Mouse (Mus musculus): Measurements from ENCODE around the gene Xrcc1.
A peak's percentile ranks its signal among the peaks of the same experiment; 100 is the strongest.

Gene Xrcc1

DNA sequence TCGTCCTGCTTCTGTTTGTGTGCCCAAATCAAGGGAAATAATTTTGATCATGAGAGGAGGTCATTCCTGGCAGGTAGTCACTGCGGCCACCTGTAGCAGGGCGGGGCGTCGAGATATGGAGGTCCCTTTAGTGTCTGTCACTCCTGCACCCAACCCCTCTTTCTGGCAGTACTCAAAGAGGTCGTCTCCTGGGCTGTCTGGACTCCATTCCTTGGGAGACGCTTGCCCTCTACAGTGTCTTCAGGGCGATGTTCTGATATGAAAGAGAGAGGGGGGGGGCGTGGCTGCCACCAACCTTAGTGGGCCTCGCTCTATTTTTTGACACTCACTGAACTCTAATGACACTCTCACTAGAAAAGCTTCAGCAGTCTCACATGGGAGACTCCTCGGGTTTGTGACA, 16.5 kb upstream of the Xrcc1 start:
- DNase-seq: no peak

DNA sequence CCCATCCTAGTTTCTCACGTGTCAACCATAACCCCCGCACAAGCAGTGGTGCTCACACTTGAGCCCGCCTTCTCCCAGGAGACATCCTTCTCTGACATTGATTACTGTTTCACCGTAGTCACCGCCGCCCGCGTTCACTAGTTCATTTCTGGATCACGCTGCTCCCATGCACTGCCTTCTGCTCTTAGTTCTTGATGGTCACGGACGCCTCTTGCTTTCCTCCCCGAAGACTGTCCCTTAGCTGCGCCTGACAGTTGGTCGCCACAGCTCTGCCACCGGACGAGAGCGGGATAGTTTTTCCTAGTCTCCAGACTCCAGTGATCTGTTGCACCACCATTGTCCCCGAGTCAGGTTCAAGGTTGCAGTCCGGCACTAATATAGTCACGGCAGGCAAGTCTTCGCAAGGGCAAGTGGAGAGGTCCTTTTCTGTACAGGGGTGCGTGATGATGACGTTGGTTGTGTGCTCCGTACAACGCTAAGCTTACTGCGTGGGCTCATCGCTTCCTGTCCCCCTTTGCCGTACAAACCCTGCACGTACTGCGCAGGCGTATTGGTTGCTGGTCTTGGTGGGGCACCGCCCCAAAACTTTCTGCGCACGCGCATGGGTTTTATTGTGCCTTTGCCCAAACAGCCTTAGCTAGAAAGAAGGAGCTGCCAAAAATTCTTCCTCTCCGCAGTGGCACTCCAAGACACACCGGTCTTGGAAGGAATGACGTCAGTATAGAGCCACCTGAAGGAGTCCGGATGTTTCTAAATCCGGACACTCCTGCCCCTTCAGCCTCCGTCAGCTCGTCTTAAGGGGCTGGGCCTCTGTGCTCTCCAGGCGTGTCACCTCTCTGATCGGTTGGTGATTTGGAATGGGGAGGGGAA, 15.8 kb upstream of the Xrcc1 start, which contains the start of gene Irgq:
TSS of gene Irgq (plus strand) at position 628 of the 870 bp plus-strand sequence.
- DNase-seq: peak; percentile 99

DNA sequence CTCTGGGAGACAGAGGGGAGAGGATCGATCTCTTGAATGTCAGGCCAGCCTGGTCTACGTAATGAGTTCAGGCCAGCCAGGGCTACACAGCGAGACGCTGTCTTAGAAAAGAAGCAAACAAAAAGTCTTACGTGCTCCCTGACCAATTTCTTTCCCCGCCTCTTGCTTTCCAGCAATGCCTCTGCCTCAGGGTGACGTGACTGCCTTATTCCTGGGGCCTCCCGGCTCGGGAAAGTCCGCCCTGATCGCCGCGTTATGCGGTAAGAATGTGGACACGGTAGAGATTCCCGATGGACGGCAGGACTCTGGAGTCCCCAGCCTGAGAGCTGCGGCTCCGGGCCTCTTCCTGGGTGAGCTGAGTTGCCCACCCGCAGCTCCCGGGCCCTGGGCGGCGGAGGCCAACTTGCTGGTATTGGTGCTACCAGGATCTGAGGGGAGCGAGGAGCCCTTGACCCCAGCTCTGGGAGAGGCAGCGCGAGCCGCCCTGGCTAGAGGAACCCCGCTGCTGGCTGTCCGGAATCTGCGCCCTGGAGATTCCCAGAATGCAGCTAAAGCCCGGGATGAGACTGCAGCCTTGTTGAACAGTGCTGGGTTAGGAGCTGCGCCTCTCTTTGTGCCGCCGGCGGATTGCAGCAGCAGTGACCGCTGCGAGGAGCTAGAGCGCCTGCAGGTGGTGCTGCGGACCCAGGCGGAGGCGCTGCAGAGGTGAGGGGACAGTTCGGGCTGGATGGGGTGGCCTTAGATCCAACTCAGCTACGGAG, 14.7 kb upstream of the Xrcc1 start:
- peak; percentile 81 for DNase-seq

GRCm38 (mm10) chr7:24533031-24533571, 13.0 kb upstream of the Xrcc1 start:
- no peak for DNase-seq

DNA sequence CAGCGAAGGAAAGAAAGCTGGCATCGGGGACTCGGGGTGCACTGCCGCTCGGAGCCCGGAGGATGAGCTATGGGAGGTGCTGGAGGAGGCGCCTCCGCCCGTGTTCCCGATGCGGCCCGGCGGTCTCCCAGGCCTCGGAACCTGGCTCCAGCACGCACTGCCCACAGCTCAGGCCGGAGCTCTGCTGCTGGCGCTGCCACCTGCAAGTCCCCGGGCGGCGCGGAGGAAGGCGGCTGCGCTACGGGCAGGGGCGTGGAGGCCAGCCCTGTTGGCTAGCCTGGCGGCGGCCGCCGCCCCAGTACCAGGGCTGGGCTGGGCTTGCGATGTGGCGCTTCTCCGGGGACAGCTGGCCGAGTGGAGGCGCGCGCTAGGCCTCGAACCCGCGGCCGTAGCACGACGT, 12.3 kb upstream of the Xrcc1 start:
- DNase-seq: no peak

DNA sequence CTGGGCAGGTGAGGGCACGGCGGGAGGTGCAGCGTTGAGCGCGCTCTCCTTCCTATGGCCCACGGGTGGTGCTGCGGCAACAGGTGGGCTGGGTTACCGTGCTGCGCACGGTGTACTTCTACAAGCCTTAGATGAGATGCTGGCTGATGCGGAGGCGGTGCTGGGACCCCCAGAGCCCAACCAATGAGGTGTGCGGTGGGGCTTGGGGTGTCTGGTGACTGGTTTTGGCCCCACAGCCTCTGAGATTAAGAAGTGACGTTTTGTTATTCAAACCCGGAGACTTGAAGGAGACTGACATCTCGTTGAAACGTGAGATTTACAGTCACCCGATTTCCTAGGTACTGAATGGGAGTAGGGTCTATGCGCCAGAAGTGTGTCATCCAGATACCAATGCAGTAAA, 11.8 kb upstream of the Xrcc1 start:
- DNase-seq: no peak

DNA sequence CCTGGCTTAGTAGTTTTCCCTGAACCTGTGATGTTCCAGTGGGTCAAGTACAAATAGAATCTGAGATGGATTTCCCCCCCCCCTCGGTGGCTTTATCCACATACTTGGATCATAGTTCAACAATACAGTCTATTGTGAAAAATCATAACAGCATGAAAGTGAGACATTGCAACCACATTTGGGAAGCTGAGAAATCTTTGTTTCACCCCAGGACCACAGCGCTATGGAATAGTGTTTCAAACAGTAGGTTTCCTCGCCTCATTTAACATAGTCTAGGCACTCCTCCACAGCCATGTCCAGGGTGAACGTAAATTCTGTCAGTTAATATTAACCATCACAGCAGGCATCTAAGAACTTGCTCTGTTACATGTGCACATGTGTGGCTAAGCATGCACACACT, 9.0 kb upstream of the Xrcc1 start:
- no peak for DNase-seq

DNA sequence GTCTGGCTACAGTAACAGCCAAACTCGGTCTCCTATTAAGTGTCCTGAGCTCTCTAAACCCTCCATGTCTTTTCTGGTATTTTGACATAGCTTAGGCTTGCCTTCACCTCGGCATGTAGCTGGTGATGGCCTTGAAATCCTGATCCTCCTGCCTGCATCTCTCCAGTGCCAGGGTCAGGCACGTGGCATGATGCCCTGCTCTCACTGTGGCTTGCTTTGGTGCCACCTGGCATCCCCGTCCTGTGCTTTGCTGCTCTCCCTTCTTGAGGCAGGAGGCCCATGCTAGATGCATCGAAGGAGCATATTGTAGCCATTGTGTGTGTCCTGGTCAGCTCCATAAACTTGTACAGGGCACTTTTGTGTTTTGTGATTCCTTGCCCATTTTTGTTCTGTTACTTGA, 8.5 kb upstream of the Xrcc1 start:
- no peak for DNase-seq

DNA sequence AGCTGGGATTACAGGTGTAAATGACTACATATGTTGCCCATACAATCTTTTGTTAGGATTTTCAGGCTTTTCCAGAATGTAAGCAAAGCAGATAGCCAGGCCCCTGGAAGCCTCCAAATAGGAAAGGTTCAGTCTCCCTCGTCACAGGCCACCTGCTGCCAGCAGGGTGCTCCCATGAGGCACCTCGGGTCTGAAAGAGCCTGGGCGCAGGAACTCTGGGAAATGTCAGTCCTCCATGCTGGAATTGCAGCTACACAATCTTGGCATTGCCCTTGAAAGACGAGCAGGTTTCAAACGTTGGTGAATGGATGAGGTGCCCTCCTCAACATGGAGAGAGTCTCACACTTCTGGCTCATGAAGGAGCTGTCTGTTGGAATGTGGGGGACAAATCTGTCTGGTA, 7.9 kb upstream of the Xrcc1 start:
- peak; percentile 57 for DNase-seq

DNA sequence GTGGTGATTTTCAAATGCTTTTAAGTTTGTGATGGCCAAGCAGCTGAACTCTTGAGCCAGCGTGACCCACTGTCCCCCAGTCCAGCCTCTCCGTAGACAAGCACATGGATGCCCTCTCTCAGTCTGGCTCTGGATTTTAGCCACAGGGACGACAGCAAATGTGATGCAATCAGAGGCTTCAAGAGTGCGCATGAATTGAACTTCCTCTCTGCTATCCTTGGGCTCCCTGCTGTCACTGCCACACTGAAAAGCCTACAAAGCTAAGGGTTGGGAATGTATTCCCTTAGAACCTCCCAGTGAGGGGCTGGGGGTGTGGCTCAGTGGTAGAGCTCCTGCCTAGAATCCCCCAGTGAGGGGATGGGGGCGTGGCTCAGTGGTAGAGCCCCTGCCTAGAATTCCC, 7.4 kb upstream of the Xrcc1 start:
- no peak for DNase-seq

DNA sequence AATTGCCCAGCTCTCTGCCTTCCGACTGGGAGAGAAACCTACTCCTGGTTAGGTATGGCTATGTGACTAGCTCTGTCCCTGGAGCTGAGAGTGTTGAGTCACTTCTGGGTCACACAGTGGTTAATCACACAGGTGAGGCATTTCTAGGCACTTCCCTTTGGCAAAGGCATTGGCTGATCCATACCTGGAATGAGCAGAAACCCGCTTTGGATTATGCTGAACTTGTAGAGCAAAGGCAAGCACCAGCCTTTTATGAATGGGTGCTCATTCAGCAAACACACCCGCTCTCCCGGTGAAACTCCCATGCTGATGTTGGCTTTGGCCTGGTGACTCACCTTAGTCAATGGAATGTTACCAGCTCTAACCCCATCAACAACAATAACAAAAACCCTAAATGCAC, 6.4 kb upstream of the Xrcc1 start:
- no peak for DNase-seq

DNA sequence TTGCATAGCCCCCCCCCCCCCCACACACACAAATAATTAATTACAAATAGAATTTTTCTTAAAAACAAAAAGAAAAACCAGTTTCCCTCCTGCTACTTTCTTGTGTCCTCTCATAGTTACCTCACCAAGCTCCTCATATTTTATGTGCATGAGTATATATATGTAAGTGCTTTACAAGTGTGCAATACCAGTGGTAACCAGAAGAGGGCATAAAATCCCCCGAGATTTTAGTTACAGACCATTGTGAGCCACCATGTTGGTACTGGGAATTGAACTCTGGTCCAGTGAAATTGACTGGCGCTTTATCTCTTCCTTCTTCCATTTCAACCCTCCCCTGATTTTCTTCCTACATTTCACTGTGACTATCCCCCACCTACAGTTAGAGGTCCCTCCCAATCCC, 1.6 kb upstream of the Xrcc1 start:
- DNase-seq: no peak

GRCm38 (mm10) chr7:24546634-24547389, 723 bp downstream of the Xrcc1 start:
- peak; percentile 98 for DNase-seq

- DNase-seq: no peak
Measured at GRCm38 (mm10) chr7:24547534-24548036, 1.5 kb downstream of the Xrcc1 start.

DNA sequence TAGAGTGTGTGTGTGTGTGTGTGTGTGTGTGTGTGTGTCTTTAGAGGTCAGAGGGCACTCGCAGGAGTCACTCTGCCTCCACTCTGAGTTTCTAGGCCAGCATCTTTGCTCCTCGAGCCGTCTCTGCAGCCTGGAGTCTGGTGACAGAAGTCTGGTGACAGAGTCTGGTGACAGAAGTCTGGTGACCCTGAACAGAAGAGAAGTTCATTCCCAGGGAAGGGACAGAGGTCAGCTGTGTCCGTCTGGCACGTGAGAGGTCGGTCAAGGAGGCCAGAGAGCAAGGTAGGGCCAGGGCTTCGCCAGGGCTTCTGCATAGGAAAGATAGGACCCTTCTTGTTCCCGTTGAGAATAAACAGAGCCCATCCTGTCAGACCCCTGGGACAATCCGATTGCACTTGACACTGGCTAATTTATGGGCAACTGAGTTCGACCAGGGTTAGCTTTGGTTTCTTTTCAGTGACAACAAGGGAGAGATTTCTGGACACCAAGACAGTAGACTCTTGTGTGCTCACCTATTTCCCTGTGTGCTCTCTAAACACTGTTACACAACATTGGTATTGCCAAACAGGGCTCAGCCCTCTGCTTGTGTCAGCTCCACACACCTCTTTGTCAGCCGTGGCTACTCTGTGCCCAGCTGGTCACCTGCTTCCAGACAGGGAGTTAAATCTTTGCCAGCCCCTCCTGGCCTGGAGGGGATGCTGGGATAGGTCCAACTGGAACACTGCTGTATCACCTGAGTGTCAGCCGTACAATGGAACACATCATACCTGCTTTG, 6.1 kb downstream of the Xrcc1 start:
- no peak for DNase-seq

DNA sequence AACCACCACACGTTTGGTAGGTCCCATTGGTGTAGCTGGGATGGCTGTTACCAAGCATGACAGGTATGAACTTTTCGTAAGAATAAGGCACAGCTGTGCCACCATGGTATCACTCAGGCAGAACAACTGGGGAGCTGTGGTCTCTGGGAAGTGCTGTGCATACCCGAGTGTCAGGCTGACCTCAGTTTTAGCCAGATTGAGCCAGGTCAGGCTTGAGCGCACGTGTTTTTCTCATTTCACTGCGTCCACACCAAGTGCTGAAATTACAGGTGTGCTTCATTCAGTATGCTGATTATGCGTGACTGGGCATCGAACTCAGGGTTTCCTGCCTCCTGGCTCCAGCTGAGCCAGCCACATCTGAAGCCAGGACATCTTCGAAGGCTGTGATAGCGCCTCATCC, 9.7 kb downstream of the Xrcc1 start:
- peak; percentile 49 for DNase-seq

GRCm38 (mm10) chr7:24561450-24561849, 15.4 kb downstream of the Xrcc1 start:
- no peak for DNase-seq

GRCm38 (mm10) chr7:24563191-24563836, 17.2 kb downstream of the Xrcc1 start:
- no peak for DNase-seq

- DNase-seq: no peak
Measured at GRCm38 (mm10) chr7:24563837-24564206, 17.7 kb downstream of the Xrcc1 start.

- peak; percentile 80 for DNase-seq
Measured at GRCm38 (mm10) chr7:24564607-24565265, 18.6 kb downstream of the Xrcc1 start.

DNA sequence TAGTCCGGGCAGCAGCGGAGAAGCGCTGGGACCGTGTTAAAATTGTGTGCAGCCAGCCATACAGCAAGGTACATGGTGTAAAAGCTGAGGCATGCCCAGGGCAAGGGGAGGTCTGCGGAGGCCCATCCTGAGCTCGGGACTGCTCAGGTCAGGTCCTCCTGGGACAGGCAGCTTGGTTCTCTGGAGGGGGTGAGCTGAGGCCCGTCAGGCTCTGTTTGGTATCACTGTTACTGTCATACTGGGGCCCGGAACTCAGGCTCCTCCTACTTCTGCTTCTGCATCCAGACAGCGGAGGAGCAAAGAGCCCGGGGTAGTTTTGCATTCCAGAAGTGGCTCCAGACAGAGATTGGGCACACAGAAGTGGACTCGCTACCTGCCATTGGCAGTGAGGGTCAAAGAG, 19.5 kb downstream of the Xrcc1 start:
- no peak for DNase-seq

All from kidney, adult 18-20 months (tissue).